Mouse (Mus musculus) neural tube, embryonic 11.5 days (tissue): ENCODE measurements around the gene Abcg4. TPM values are rescaled to one million over a fixed set of nuclear protein-coding genes. Genes with fewer than 3 reads are reported as not detected.
"Not testable (repeated sequence)": the region's sequence is repeated elsewhere in the genome, so short reads cannot be mapped to it uniquely, and the experiment has no call there.

Source experiments
- ATAC-seq: fragments of 200-750 bp; cut with Nextera tagmentation; 2 replicates; pipeline ENCODE4 v1.8.0; 2017; ENCODE audit warnings: moderate number of reproducible peaks, mild to moderate bottlenecking, moderate TSS enrichment, moderate library complexity; ENCODE audit not compliant: insufficient read depth, low FRiP score, low TSS enrichment
- DNase-seq: peaks from one replicate; pipeline ENCODE4 v3.0.0-alpha.2; 2015; ENCODE audit warnings: low spot score
- H3K27ac ChIP-seq: fragments of 300-500 bp; sonication (generic); 2 replicates; pipeline ENCODE4 v1.5.1; 2014; ENCODE audit warnings: low read depth, mild to moderate bottlenecking, low read length
- H3K27me3 ChIP-seq: fragments of 300-500 bp; sonication (generic); 2 replicates; pipeline ENCODE4 v1.6.1; 2014; ENCODE audit warnings: mild to moderate bottlenecking, low read length, mixed read lengths; ENCODE audit not compliant: control insufficient read depth, insufficient read depth
- H3K36me3 ChIP-seq: fragments of 300-500 bp; sonication (generic); 2 replicates; pipeline ENCODE4 v1.6.1; 2014; ENCODE audit warnings: mild to moderate bottlenecking, low read length, moderate library complexity, mixed read lengths; ENCODE audit not compliant: control insufficient read depth, insufficient read depth
- H3K4me1 ChIP-seq: fragments of 300-500 bp; sonication (generic); 2 replicates; pipeline ENCODE4 v1.6.1; 2014; ENCODE audit warnings: low read length, mixed read lengths; ENCODE audit not compliant: control insufficient read depth, insufficient read depth
- H3K4me2 ChIP-seq: fragments of 300-500 bp; sonication (generic); 2 replicates; pipeline ENCODE4 v1.6.1; 2014; ENCODE audit warnings: low read depth, mild to moderate bottlenecking, moderate library complexity
- H3K4me3 ChIP-seq: fragments of 300-500 bp; sonication (generic); 2 replicates; pipeline ENCODE4 v1.5.1; 2014; ENCODE audit warnings: low read depth, low read length
- H3K9ac ChIP-seq: fragments of 300-500 bp; sonication (generic); 2 replicates; pipeline ENCODE4 v1.6.1; 2014; ENCODE audit warnings: mild to moderate bottlenecking, low read length
- H3K9me3 ChIP-seq: fragments of 300-500 bp; sonication (generic); 2 replicates; pipeline ENCODE4 v1.6.1; 2016; ENCODE audit warnings: low read length; ENCODE audit not compliant: control insufficient read depth
- WGBS: fragments of 180-500 bp; shearing (Covaris S2); extraction: QIAGEN DNeasy Blood & Tissue Kit; methylation state at CpG from one replicate; pipeline ENCODE4 v1.1.7; 2014; 5-methylcytosine and 5-hydroxymethylcytosine counted together
- polyA plus RNA-seq: library from polyadenylated mRNA; unstranded; fragments of >200 nt; fragmentation: Nextera tagmentation; extraction: Ambion mirVana; gene quantifications from 2 replicates; pipeline ENCODE4 v1.2.1, GENCODE M21; 2014

Abcg4 gene
- polyA plus RNA-seq = 4.5 and 5.0 TPM in 2 replicates

GRCm38 (mm10) chr9:44288076-44288958 is at the start of gene Abcg4:
TSS of gene Abcg4 (minus strand) at chr9:44288615.
- H3K9me3 ChIP-seq = no peaks in the 10 kb centered on the region
- DNase-seq = no peak
- peaks cover 10% of the 10 kb centered on the region for H3K4me1 ChIP-seq
- peak; percentile 60 for ATAC-seq
- peak within 1 kb of the TSS; percentile 81 for H3K9ac ChIP-seq
- peaks cover 6% of the 10 kb centered on the region for H3K36me3 ChIP-seq
- H3K27me3 ChIP-seq = peaks cover 12% of the 10 kb centered on the region; the same call in 1 of the 2 replicates
- peak within 1 kb of the TSS; percentile 97 for H3K4me2 ChIP-seq
- peak within 1 kb of the TSS; percentile 53 for H3K27ac ChIP-seq
- 2% methylated on average over 38 of the region's 38 CpGs for WGBS
- peak within 1 kb of the TSS; percentile 74 for H3K4me3 ChIP-seq

GRCm38 (mm10) chr9:44337436-44338169 is 49.2 kb upstream of the Abcg4 start:
- peak overlapping the region; percentile 3; the same call in 1 of the 2 replicates for H3K4me2 ChIP-seq
- H3K36me3 ChIP-seq = peaks cover 11% of the 10 kb centered on the region
- H3K4me3 ChIP-seq = peak overlapping the region; percentile 98; the same call in 1 of the 2 replicates
- H3K27me3 ChIP-seq = no peaks in the 10 kb centered on the region
- DNase-seq = no peak
- H3K4me1 ChIP-seq = peaks cover 6% of the 10 kb centered on the region
- ATAC-seq = no peak
- H3K27ac ChIP-seq = no peak overlapping the region
- H3K9ac ChIP-seq = no peak overlapping the region
- 69% methylated on average over 9 of the region's 9 CpGs for WGBS
- no peaks in the 10 kb centered on the region for H3K9me3 ChIP-seq

GRCm38 (mm10) chr9:44336964-44337363 is 48.5 kb upstream of the Abcg4 start:
- no peaks in the 10 kb centered on the region for H3K9me3 ChIP-seq
- H3K4me2 ChIP-seq = peak overlapping the region; percentile 53
- DNase-seq = no peak
- ATAC-seq = no peak
- H3K27me3 ChIP-seq = no peaks in the 10 kb centered on the region
- H3K9ac ChIP-seq = peak overlapping the region; percentile 22
- WGBS = 78% methylated on average over 3 of the region's 3 CpGs
- peaks cover 14% of the 10 kb centered on the region for H3K36me3 ChIP-seq
- H3K4me1 ChIP-seq = peaks cover 6% of the 10 kb centered on the region
- H3K4me3 ChIP-seq = peak overlapping the region; percentile 98
- H3K27ac ChIP-seq = no peak overlapping the region

GRCm38 (mm10) chr9:44336513-44336912 is 48.1 kb upstream of the Abcg4 start:
- not testable (repeated sequence) for ATAC-seq, H3K27ac ChIP-seq, DNase-seq, H3K4me1 ChIP-seq, H3K27me3 ChIP-seq, H3K9me3 ChIP-seq
- H3K4me2 ChIP-seq = peak overlapping the region; percentile 53
- H3K9ac ChIP-seq = peak overlapping the region; percentile 97
- H3K36me3 ChIP-seq = peaks cover 18% of the 10 kb centered on the region
- H3K4me3 ChIP-seq = peak overlapping the region; percentile 98
- WGBS = 42% methylated on average over 4 of the region's 4 CpGs

GRCm38 (mm10) chr9:44336093-44336406 is 47.6 kb upstream of the Abcg4 start:
- H3K9ac ChIP-seq = peak overlapping the region; percentile 97
- 3% methylated on average over 5 of the region's 5 CpGs for WGBS
- ATAC-seq = no peak
- peaks cover 20% of the 10 kb centered on the region for H3K36me3 ChIP-seq
- H3K27me3 ChIP-seq = no peaks in the 10 kb centered on the region
- H3K4me1 ChIP-seq = peaks cover 6% of the 10 kb centered on the region
- H3K4me3 ChIP-seq = peak overlapping the region; percentile 98
- no peak for DNase-seq
- peak overlapping the region; percentile 53 for H3K4me2 ChIP-seq
- no peak overlapping the region for H3K27ac ChIP-seq
- no peaks in the 10 kb centered on the region for H3K9me3 ChIP-seq

GRCm38 (mm10) chr9:44335331-44336092 is 47.1 kb upstream of the Abcg4 start:
- WGBS = 0% methylated on average over 47 of the region's 50 CpGs
- H3K27ac ChIP-seq = peak overlapping the region; percentile 93
- peaks cover 6% of the 10 kb centered on the region for H3K4me1 ChIP-seq
- H3K9me3 ChIP-seq = no peaks in the 10 kb centered on the region
- DNase-seq (peak; percentile 51), ATAC-seq (no peak; the same call in 1 of the 2 replicates)
- H3K4me3 ChIP-seq = peak overlapping the region; percentile 98
- peak overlapping the region; percentile 53 for H3K4me2 ChIP-seq
- peak overlapping the region; percentile 97 for H3K9ac ChIP-seq
- peaks cover 20% of the 10 kb centered on the region for H3K36me3 ChIP-seq
- H3K27me3 ChIP-seq = no peaks in the 10 kb centered on the region

GRCm38 (mm10) chr9:44334396-44335330 is 46.2 kb upstream of the Abcg4 start, which contains the start of gene H2afx:
TSS of gene H2afx (plus strand) at chr9:44334694.
- Histone ChIP-seq H3K4me2 (peak within 1 kb of the TSS; percentile 53), H3K4me3 (peak within 1 kb of the TSS; percentile 98), H3K36me3 (peaks cover 20% of the 10 kb centered on the region), H3K9me3 (no peaks in the 10 kb centered on the region), H3K27me3 (no peaks in the 10 kb centered on the region), H3K4me1 (peaks cover 6% of the 10 kb centered on the region), H3K9ac (peak within 1 kb of the TSS; percentile 97), H3K27ac (peak within 1 kb of the TSS; percentile 93)
- DNase-seq = peak; percentile 98
- ATAC-seq = peak; percentile 96
- under 1% methylated on average over 87 of the region's 91 CpGs for WGBS
